Mouse (Mus musculus) hindbrain, embryonic 10.5 days (tissue): ENCODE measurements at regions not wholly inside any gene's neighbourhood (a gene's known extent, or its start where the extent isn't known, plus 50 kb on each side); places are given as distances from the start of the nearest gene placed in this dataset.

Experiments
- DNase-seq: peaks from one replicate; pipeline ENCODE4 v3.0.0-alpha.2; 2017; ENCODE audit warnings: low spot score
- H3K27ac ChIP-seq: fragments of 300-500 bp; sonication (generic); 2 replicates; pipeline ENCODE4 v1.5.1; 2016; ENCODE audit warnings: mild to moderate bottlenecking, moderate library complexity
- H3K27me3 ChIP-seq: fragments of 300-500 bp; sonication (generic); 2 replicates; pipeline ENCODE4 v1.6.1; 2016; ENCODE audit warnings: mild to moderate bottlenecking; ENCODE audit not compliant: poor library complexity, insufficient read depth, severe bottlenecking
- H3K36me3 ChIP-seq: fragments of 300-500 bp; sonication (generic); 2 replicates; pipeline ENCODE4 v1.6.1; 2016; ENCODE audit warnings: mild to moderate bottlenecking, moderate library complexity
- H3K4me1 ChIP-seq: fragments of 300-500 bp; sonication (generic); replicated peaks from 2 replicates; pipeline ENCODE4 v1.6.1; 2016; ENCODE audit warnings: mild to moderate bottlenecking
- H3K4me3 ChIP-seq: fragments of 300-500 bp; sonication (generic); 2 replicates; pipeline ENCODE4 v1.5.1; 2016; ENCODE audit warnings: mild to moderate bottlenecking, moderate library complexity
- H3K9me3 ChIP-seq: fragments of 300-500 bp; sonication (generic); 2 replicates; pipeline ENCODE4 v1.6.1; 2016; ENCODE audit warnings: mild to moderate bottlenecking, moderate library complexity
- WGBS: fragments of 180-500 bp; shearing (Covaris S2); methylation state at CpG from one replicate; pipeline ENCODE4 v1.1.7; 2016; 5-methylcytosine and 5-hydroxymethylcytosine counted together

DNA sequence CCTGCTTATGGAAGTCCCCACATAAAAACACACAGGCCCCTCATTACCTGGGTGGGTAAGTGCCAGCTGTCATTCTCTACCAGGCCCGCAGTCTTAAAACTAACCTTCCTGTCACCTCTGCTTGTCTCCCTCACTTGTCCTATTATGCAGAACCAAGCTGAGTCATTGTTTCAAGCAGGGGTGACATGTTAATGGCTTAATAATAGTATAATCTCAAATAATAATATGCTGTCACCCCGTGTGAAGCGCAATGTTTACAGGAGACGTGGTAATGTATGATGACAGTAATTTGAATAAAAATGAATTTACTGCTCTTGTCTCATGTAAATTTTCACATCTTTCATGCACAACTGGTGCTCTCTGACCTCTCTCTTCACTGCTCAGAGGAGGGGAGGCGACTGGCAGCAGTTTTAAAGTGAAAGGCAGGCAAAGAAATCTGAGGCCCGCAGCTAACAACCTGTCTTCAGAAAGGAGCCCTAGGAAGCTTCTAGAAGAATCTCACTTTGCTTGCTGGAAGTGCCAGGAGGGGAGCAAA lies 357.2 kb upstream of the Mki67 start:
- Histone ChIP-seq H3K36me3 (no peaks in the 10 kb centered on the region), H3K9me3 (no peaks in the 10 kb centered on the region), H3K4me1 (peaks cover 10% of the 10 kb centered on the region), H3K27ac (no peak overlapping the region), H3K4me3 (no peak overlapping the region), H3K27me3 (0 out of 2 replicates have a peak, but pooled peaks cover 8% of the 10 kb centered on the region)
- peak; percentile 2 for DNase-seq
- WGBS, result 71% methylated on average over 6 of the region's 6 CpGs

DNA sequence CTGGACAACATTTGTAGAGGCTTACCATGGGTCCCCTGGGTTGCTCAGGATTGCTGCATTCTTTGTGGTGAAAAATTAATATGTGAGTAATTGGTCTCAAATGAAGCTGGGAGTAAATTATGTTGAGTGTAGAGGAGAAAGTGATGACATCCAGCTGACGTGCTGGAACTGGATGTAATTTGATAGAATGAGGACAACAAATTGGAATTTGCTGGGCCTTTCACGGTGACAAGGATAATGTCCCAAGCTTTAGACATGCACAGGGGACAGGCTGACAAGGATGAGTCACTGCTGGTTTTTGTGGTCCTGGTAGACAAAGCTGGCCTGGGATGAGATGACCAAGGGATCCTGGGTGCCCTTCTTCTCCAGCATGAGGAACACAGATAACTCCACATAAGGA lies 357.9 kb upstream of the Mki67 start:
- H3K36me3 ChIP-seq, result no peaks in the 10 kb centered on the region
- no peak overlapping the region for H3K27ac ChIP-seq
- DNase-seq, result peak; percentile 1
- H3K4me1 ChIP-seq, result peaks cover 10% of the 10 kb centered on the region
- no peak overlapping the region for H3K4me3 ChIP-seq
- 0 out of 2 replicates have a peak, but pooled peaks cover 8% of the 10 kb centered on the region for H3K27me3 ChIP-seq
- WGBS, result 78% methylated on average over 2 of the region's 2 CpGs
- H3K9me3 ChIP-seq, result no peaks in the 10 kb centered on the region

DNA sequence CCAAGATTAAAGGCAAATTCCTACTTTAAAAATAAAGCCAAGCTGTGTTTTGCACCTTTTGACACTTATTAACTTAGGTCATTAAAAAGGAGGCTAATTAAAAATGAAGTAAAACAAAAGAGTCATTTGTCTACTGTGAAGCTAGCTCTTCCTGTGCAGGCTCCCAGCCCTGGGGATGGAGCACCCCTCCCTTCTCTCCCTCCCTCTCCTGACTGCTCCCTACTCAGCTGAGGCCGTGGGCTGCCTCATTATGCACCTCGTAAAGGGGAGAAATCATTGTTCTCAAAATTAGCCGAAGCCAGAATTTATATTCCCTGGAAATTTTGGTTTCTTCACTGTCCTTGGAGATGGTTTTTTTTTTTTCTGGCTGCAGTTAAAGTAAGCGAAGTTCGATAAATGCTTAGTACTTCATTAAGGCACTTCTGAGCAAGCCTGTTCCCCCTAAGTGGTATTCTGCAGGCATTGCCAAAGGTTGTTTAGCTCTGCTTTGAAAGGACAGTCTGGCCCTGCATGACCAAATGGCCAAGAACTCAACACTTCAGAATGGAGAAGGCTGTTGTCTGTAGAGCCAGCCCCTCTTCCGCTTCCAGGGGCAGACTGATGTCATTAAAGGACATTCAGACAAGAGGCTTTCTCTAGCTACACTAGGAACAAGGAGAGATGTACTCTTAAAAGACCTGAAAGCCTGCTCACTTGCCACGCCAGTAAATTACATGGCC lies 365.5 kb upstream of the Mki67 start:
- Histone ChIP-seq H3K27me3 (no peaks in the 10 kb centered on the region; the same call in 1 of the 2 replicates), H3K9me3 (no peaks in the 10 kb centered on the region), H3K4me1 (peaks cover 41% of the 10 kb centered on the region), H3K36me3 (no peaks in the 10 kb centered on the region), H3K27ac (peak overlapping the region; percentile 80), H3K4me3 (no peak overlapping the region)
- DNase-seq, result no peak
- WGBS, result 57% methylated on average over 7 of the region's 7 CpGs

DNA sequence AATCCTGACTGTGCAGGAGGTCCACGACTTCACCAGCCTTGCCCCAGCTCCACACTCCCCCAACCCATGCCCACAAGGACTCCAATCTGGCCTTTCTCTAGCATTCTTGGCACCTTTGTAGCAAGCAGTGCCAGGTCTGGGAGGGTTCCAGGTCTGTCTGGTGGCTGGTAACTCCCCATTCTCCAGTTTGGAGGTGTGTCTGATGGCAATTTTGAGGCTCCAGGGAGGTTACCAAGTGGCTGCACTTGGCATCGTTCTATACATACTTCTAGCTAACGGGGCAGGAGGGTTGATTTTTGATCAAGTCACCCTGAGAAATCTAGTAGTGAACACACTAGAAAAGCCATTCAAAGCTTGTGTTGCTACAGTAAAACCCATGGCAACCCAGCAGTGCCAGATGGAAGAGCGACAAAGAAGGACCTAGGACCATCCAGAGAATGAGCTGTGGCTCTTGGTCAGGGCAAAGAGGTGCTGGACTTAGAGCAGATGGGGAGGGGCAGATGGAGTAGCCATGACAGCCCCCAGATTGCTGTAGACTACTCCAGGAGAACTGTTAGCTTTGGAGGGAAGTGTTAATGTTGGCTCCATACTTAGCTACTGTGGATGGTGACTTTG lies 366.2 kb upstream of the Mki67 start:
- no peak overlapping the region for H3K4me3 ChIP-seq
- H3K27me3 ChIP-seq, result no peaks in the 10 kb centered on the region; the same call in 1 of the 2 replicates
- H3K4me1 ChIP-seq, result peaks cover 41% of the 10 kb centered on the region
- H3K27ac ChIP-seq, result peak overlapping the region; percentile 80
- no peaks in the 10 kb centered on the region for H3K9me3 ChIP-seq
- DNase-seq, result no peak
- H3K36me3 ChIP-seq, result no peaks in the 10 kb centered on the region
- 90% methylated on average over 4 of the region's 4 CpGs for WGBS

DNA sequence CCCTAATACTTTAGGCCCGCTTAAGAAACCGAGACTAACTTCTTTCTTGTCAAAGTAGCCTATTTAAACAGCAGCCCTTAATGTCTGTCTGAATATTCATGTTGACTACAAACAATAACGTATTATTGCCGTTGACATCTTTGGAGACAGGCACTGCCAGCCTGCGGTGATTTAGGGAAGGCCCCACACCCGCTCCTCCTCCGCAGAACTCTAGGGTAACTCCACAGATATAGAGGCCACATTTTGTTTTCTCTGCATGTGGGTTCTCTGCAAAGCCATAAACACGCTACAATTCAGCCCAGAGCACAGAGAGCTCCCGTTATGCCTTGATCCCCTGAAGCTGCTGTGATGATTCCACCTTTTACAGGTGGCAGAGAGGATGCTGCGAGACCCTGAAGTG lies 366.8 kb upstream of the Mki67 start:
- Histone ChIP-seq H3K27ac (peak overlapping the region; percentile 80), H3K4me1 (peaks cover 41% of the 10 kb centered on the region), H3K36me3 (no peaks in the 10 kb centered on the region), H3K27me3 (no peaks in the 10 kb centered on the region; the same call in 1 of the 2 replicates), H3K9me3 (no peaks in the 10 kb centered on the region), H3K4me3 (no peak overlapping the region)
- no peak for DNase-seq
- 74% methylated on average over 10 of the region's 10 CpGs for WGBS

DNA sequence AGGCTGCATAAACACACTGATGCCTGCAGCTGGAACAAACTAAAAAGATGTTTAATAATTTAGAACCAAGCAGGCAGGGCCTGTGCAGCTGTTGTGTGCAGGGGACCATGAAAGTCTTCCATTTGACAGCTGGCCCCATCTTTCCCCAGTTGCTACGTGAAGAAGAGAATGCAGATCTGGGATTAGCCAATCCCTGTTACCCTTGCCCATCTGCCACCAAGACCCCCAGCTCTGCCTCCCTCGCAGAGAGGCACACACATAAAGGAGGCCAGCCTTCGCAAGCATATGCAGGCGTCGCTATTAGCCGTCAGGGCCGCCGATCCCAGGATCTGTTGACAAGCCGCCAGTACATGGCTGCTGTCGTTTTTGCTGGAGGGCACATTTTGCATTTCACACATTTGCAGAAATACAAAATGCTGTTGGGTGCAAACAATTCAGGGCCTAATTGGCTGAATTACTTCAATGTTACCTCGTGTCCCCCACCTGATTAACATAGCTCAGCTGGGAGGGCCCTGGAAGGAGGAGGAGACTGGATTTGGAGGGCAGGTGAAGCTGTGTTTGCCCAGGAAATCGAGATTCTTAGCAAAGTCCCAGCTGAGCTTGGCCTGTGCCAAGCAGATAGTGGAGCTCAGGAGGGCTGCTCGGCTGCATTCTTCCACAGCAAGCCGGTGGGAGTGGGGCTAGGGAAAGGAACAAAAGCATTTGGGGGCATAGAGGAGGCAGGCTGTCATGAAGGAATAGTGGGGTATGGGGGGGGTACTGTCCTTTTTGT lies 367.6 kb upstream of the Mki67 start:
- WGBS, result 36% methylated on average over 14 of the region's 14 CpGs
- Histone ChIP-seq H3K27ac (peak overlapping the region; percentile 80), H3K4me1 (peaks cover 41% of the 10 kb centered on the region), H3K4me3 (no peak overlapping the region), H3K36me3 (no peaks in the 10 kb centered on the region), H3K27me3 (no peaks in the 10 kb centered on the region; the same call in 1 of the 2 replicates), H3K9me3 (no peaks in the 10 kb centered on the region)
- DNase-seq, result peak; percentile 63

DNA sequence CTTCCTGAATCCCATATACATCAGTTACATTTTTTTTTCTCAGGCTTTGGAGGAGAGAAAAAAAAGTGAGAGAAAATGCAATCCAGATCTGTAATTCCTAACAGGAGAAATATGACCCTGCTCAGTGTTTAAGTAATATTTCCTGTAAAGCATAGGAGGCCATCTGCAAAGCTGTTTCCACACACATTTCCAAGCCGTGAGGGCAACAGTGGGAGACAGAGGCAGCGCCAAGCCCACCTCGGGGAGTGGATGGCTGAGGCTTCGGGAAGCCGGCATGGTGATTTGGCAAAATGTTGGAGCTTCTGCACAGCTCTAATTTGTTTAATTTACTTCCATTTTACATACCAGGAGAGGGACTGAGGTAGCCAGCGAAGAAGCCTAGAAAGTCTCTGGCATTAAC lies 372.6 kb upstream of the Mki67 start:
- no peaks in the 10 kb centered on the region for H3K36me3 ChIP-seq
- H3K27me3 ChIP-seq, result no peaks in the 10 kb centered on the region
- no peak overlapping the region for H3K27ac ChIP-seq
- H3K4me3 ChIP-seq, result no peak overlapping the region
- DNase-seq, result no peak
- 80% methylated on average over 6 of the region's 6 CpGs for WGBS
- peaks cover 22% of the 10 kb centered on the region for H3K4me1 ChIP-seq
- no peaks in the 10 kb centered on the region for H3K9me3 ChIP-seq

DNA sequence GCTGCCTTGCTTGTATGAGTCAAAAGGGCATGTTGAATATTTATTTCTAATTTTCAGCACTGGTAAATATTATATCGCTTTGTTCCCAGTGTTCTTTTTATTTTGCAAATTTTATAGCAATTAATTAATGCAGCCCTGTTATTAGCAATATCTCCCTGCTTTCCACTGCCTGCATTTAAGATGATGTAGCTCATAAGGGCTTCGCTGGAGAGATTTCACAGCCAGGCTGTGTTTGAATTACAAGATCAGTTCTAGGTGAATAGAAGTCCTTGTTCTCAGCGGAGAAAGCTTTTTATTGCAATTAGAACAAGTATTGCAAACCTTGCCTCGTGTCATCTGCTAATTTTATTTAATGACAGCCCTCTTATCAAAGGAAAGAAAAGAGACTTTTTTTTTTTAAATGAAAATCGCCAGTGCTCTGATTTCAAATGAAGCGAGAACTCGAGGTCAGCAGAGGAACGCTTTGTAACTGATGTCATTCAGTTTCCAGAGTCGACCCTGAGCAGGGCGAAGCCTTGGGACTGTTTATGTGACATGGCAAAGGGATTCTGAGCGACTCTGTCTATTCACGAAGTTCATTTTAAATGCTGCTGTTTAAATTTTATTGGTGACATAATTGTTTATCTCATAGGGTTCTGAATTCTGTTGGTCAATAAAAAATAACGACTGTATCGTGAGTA lies 378.7 kb upstream of the Mki67 start:
- Histone ChIP-seq H3K27ac (no peak overlapping the region), H3K9me3 (no peaks in the 10 kb centered on the region), H3K4me3 (no peak overlapping the region), H3K36me3 (no peaks in the 10 kb centered on the region), H3K27me3 (no peaks in the 10 kb centered on the region), H3K4me1 (peaks cover 24% of the 10 kb centered on the region)
- 73% methylated on average over 14 of the region's 14 CpGs for WGBS
- no peak for DNase-seq

DNA sequence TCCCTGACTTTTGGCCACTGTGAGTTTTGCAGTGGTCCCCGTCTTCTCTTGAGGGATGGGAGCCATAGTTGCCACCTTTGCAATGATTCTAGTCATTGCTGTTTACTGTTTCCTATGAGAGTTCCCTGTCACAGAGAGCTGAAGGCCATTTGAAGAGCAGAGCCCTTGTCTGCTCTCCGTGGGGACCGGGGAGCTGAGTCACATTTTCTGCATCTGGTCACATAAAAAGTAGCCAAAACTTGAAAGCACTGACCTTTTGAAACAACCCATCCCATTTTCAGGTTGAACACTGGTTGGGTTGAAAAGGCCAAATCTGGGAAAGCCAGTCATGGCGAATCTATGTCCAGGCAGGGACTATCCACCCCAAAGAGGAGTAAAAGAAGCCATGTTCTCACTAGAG lies 387.9 kb upstream of the Mki67 start:
- 89% methylated on average over 4 of the region's 4 CpGs for WGBS
- no peak for DNase-seq
- Histone ChIP-seq H3K27me3 (no peaks in the 10 kb centered on the region), H3K4me1 (no peaks in the 10 kb centered on the region), H3K27ac (no peak overlapping the region), H3K4me3 (no peak overlapping the region), H3K9me3 (no peaks in the 10 kb centered on the region), H3K36me3 (no peaks in the 10 kb centered on the region)

DNA sequence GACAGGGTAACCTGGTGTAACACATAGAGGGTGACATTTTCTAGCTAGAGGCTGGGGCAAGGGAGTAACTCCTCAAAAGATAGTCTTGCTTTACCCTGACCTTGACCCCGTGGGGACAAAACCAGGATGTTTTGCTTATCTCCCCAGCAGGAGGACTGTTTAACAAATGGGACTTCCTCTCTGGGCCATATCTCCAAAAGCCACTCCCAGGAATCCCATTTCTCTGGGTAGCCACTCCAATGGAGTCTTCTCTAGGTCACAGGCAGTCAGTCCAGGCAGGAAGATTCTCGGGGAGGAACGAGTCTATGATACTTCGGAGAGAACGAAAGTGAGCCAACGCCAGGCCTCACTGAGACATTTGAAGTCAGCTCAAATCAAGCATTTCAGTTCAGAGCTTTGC lies 396.0 kb upstream of the Mki67 start:
- Histone ChIP-seq H3K27ac (no peak overlapping the region), H3K9me3 (no peaks in the 10 kb centered on the region), H3K36me3 (no peaks in the 10 kb centered on the region), H3K4me1 (peaks cover 10% of the 10 kb centered on the region; the same call in 1 of the 2 replicates), H3K27me3 (no peaks in the 10 kb centered on the region), H3K4me3 (no peak overlapping the region)
- DNase-seq, result no peak
- 61% methylated on average over 6 of the region's 6 CpGs for whole genome bisulfite sequencing

DNA sequence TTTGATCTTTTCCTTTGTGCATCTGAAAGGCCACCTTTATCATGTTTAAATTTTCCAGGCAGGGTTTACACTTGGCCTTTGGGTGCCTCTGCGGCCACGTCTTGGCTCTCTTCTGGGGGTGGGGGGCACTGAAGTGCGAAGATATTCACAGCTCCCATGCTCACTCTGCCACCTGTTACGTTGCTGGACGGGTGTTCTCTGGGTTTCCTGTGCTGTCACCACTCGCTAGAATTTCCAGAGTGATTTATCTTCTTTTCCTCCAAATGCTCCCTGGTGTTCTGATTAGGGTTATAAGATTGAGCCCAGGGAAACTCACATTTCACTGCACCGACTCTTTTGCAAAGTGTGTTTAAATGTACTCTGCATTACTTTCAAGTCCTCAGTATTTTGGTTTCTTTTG lies 404.8 kb upstream of the Mki67 start:
- 64% methylated on average over 7 of the region's 7 CpGs for WGBS
- no peaks in the 10 kb centered on the region for H3K36me3 ChIP-seq
- DNase-seq, result no peak
- H3K9me3 ChIP-seq, result no peaks in the 10 kb centered on the region
- H3K4me1 ChIP-seq, result no peaks in the 10 kb centered on the region
- no peaks in the 10 kb centered on the region for H3K27me3 ChIP-seq
- no peak overlapping the region for H3K4me3 ChIP-seq
- no peak overlapping the region for H3K27ac ChIP-seq

DNA sequence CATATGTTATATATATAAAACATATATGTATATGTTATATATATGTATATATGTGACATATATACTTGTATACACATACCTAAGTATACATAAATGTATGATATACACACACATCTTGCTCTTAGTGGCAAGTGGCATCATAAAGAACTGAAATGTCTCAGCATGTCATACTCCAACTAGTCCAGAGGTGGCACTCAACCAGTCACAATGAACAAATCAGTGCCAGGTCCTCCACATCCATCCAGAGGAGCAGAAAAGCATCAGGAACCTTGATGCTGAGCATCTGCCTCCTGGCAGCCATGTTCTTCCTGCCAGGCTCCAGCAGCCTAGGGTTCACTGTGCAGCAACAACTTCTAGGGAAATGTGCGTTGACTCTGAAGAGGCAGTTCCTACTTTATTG lies 405.2 kb upstream of the Mki67 start:
- Histone ChIP-seq H3K27ac (no peak overlapping the region), H3K36me3 (no peaks in the 10 kb centered on the region), H3K27me3 (no peaks in the 10 kb centered on the region), H3K4me3 (no peak overlapping the region), H3K4me1 (no peaks in the 10 kb centered on the region), H3K9me3 (no peaks in the 10 kb centered on the region)
- 87% methylated on average over 1 of the region's 1 CpGs for WGBS
- DNase-seq, result no peak
